Mouse (Mus musculus) lung, adult 2 months (tissue): ENCODE measurements around the gene Atp6ap2. TPM values are rescaled to one million over a fixed set of nuclear protein-coding genes. Genes with fewer than 3 reads are reported as not detected.
"Not testable (repeated sequence)": the region's sequence is repeated elsewhere in the genome, so short reads cannot be mapped to it uniquely, and the experiment has no call there.

Experiments
- DNase-seq: peaks from one replicate; pipeline ENCODE4 v3.0.0; 2022
- H3K4me1 ChIP-seq: fragments of 200-500 bp; 2 replicates; pipeline ENCODE4 v1.6.1; 2011; ENCODE audit warnings: low read length; ENCODE audit not compliant: control insufficient read depth, insufficient read depth
- H3K4me3 ChIP-seq: fragments of 200-500 bp; replicated peaks from 2 replicates; pipeline ENCODE3; 2011; ENCODE audit warnings: low read depth, mild to moderate bottlenecking, control low read depth, low read length; ENCODE audit errors: extremely low read depth
- CTCF ChIP-seq: fragments of 200-500 bp; IDR thresholded peaks from 2 replicates; pipeline ENCODE4 v1.5.1; 2011; ENCODE audit warnings: mild to moderate bottlenecking, low read length, control low read depth; ENCODE audit not compliant: insufficient read depth
- POLR2A ChIP-seq: fragments of 200-500 bp; IDR thresholded peaks from 2 replicates; pipeline ENCODE4 v1.6.1; 2011; ENCODE audit warnings: low read depth, mild to moderate bottlenecking, control low read depth, low read length, borderline replicate concordance; ENCODE audit errors: extremely low read depth
- WGBS: fragments of 180-500 bp; shearing (Covaris S2); methylation state at CpG from one replicate; pipeline ENCODE4 v1.1.7; 2018; 5-methylcytosine and 5-hydroxymethylcytosine counted together
- polyA plus RNA-seq: library from polyadenylated mRNA; depleted of rRNA; stranded (reverse); fragments of >200 nt; gene quantifications from 2 replicates; pipeline ENCODE4 v1.2.3, GENCODE M21; 2012; rRNA removed

The Atp6ap2 gene
- polyA plus RNA-seq, 1 experiment: 21.5 TPM

DNA sequence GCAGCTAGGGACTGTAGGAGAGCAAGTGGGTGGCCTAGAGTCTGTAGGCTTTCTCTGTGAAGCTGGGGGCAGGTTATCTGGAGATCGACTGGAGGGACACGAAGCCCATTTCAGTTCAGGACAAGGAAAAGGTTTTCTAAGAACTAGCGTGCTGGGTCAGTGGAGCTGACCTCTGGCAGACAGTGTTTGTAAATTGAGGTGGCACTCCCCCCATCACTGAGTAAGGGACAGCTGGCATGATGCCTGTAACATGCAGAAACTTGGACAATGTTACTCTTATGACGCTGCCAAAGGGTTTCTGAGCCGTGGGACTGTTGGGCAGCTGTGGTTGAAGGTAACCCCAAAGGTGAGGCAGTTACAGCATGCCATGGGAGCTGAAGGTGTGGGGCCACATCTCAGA is 4.4 kb downstream of the Atp6ap2 start:
- no peak overlapping the region for H3K4me3 ChIP-seq
- peak; percentile 3 for DNase-seq
- 57% methylated on average over 5 of the region's 5 CpGs for WGBS
- H3K4me1 ChIP-seq: 0 out of 2 replicates have a peak, but pooled peaks cover 3% of the 10 kb centered on the region
- TF ChIP-seq CTCF: no peak
- TF ChIP-seq POLR2A: no peak

DNA sequence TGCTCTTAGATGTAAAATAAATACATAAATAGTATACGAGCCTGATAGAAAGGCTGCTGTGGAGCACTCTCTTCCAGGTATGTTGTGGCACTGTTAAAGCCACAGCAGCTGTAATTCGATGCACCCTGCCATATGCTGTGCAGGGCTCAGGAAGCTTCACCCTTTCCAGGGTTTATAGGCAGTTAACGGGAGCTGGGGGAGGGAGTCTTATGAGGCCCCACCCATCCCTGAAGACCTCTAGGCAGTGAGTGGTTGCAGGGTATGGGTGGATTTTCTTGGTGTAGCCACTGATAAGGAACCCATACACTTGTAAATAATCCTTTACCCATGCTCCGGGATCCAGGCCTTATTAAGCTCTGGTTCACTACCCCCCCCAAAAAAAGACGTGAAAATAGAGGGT is 6.2 kb downstream of the Atp6ap2 start:
- WGBS: 78% methylated on average over 5 of the region's 5 CpGs
- H3K4me3 ChIP-seq: no peak overlapping the region
- no peak for DNase-seq
- no peak for TF ChIP-seq CTCF
- 0 out of 2 replicates have a peak, but pooled peaks cover 3% of the 10 kb centered on the region for H3K4me1 ChIP-seq

DNA sequence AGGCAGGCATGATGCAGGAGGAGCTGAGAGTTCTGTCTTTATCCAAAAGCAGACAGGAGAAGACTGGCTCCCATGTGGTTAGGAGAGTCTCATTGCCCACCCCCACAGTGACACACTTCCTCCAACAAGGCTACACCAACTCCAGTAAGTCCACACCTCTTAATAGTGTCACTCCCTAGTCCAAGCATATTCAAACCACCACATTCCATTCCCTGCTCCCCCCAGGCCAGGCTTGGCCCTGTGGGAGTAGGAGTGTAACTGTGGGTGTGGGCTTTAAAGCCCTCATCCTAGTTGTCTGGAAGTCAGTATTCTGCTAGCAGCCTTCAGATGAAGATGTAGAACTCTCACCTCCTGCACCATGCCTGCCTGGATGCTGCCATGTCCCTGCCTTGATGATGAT is 22.9 kb downstream of the Atp6ap2 start:
- not testable (repeated sequence) for DNase-seq, H3K4me1 ChIP-seq

DNA sequence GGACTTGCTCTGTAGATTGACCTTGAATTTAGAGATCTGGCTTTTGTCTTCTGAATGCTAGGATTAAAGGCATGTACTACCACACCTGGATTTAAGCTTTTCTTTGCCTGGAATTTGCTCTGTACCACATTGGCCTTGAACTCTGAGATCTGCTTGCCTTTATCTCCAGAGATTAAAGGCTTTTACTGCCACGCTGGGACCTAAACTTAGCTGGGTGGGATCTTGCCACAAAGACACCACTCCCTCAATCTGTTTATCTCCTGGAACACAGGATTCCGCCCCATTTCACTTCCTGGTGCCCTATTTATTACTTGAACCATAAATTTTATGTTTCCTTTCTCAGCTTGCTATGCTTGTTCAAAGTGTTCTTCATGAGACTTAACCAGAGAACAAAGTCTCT is 23.6 kb downstream of the Atp6ap2 start:
- no peak for TF ChIP-seq CTCF
- TF ChIP-seq POLR2A: no peak
- WGBS: 50% methylated on average over 2 of the region's 2 CpGs
- H3K4me1 ChIP-seq: no peaks in the 10 kb centered on the region; the same call in 1 of the 2 replicates
- no peak overlapping the region for H3K4me3 ChIP-seq
- no peak for DNase-seq

More for the DNA sequence above, 22.9 kb downstream of the Atp6ap2 start:
- H3K4me3 ChIP-seq: not testable (repeated sequence)

DNA sequence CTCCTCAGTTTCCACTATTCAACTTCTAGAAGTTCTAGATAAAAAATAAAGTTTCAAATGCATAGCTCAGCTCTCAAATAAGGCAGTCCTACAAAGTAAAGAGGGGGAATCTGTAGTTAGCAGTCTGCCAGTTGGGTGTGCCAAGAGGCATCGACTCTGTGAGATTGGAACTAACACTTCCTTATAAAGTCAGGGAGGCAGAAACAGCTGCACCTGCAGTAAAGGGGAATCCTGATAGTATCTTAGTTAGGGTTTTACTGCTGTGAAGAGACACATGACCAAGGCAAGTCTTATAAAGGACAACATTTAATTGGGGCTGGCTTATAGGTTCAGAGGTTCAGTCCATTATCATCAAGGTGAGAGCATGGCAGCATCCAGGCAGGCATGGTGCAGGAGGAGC is 24.8 kb downstream of the Atp6ap2 start:
- 74% methylated on average over 1 of the region's 1 CpGs for WGBS
- not testable (repeated sequence) for DNase-seq, H3K4me3 ChIP-seq, H3K4me1 ChIP-seq

DNA sequence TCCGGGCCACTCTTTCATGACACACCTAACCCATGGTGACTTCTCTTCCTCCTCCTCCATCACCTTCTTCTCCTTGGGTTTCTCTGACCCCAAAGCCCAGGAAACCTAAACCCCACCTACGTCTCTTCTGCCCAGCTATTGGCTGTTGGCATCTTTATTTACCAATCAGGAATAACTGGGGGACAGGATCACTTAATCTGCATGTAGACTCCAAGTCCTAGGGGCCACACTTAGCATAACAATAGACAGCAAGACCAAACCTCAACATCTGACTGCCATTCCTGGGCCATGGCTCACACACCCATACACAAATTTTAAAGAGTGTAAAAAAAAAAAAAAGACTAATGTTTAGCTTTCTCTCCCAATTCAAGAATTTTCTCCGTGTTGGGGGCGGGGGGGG is 37.5 kb downstream of the Atp6ap2 start:
- no peak for TF ChIP-seq POLR2A
- no peak for TF ChIP-seq CTCF
- WGBS: 76% methylated on average over 4 of the region's 4 CpGs
- DNase-seq: no peak

DNA sequence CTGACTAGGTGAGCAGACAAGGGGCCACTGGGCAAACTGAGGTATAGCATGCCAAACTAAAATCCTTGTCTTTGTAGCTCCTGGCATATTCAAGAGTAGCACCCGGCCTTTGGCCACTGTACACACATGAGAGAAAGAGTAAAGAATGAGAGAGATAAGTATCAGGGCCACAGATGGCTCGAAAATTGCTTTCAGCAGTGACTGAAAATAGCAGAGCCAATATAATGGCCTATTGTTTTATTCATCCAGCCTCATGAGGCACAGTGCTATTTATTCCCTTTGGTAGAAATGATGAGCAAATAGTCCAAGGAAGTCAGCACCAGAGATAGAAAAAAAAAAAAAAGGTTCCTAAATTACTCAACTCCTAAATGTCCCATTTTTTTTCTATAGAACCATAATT is 57.4 kb downstream of the Atp6ap2 start:
- Histone ChIP-seq H3K4me3 (no peak overlapping the region), H3K4me1 (no peaks in the 10 kb centered on the region)
- whole genome bisulfite sequencing: 42% methylated on average over 2 of the region's 2 CpGs
- DNase-seq: no peak
- no peak for TF ChIP-seq POLR2A
- no peak for TF ChIP-seq CTCF

More for the DNA sequence above, 37.5 kb downstream of the Atp6ap2 start:
- H3K4me3 ChIP-seq: no peak overlapping the region
- H3K4me1 ChIP-seq: no peaks in the 10 kb centered on the region

DNA sequence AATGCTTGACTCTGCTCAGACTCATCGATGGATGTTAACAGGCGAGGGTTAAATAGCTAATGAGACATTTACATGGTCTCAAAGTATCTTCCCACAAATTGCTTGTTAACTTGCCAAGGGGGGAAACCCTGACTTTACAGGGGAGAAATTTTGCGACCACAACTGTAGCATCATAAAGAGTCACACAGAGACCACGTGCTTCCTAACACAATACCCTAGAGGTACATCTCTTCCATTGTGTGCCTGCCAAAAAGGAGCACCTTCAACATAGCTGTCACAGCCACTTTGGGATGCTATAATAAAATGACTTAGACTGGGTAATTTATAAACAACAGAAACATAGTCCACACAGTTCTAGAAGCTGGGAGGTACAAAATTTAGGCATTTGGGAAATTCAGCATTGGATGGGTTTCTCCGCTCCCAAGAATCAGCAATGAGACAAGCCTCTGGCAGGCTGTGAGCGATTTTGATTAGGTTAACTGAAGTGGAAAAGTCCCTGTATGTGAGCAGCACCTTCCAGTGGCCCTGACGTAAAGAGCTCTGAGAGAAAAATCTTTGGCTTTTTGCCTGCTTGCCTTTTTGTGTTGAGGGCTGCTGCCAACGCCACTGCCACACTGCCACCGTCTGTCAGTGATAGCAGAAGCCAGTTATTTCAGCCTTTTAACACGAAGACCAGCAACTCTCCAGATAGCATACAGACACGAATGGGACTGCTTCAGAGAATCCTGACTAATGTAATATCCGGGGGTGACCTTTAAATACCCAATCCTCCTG is 58.1 kb downstream of the Atp6ap2 start:
- Histone ChIP-seq H3K4me1 (no peaks in the 10 kb centered on the region), H3K4me3 (no peak overlapping the region)
- TF ChIP-seq POLR2A (no peak), CTCF (no peak)
- 58% methylated on average over 12 of the region's 12 CpGs for WGBS
- no peak for DNase-seq

DNA sequence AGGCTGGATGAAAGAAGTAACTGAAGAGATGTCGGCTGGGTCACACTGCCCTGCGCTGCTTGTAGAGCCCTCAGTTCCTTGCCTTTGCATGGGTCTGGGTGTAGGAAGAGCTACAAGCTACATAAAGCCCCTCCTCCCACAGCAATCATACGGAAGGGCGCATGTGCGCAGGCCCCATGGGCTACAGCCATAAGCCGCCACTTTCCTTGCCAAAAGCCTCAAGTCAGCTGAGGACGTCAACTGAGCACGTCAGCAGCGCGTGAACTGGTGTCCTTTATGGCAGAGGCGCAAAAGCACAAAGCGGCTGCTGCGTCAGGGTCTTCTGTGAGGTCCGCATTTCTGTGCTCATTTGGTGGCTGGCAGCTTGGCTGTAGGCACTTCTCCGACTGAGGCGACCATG is 64.3 kb downstream of the Atp6ap2 start:
- Histone ChIP-seq H3K4me1 (no peaks in the 10 kb centered on the region), H3K4me3 (no peak overlapping the region)
- TF ChIP-seq CTCF (no peak), POLR2A (no peak)
- DNase-seq: no peak
- 87% methylated on average over 16 of the region's 16 CpGs for WGBS

DNA sequence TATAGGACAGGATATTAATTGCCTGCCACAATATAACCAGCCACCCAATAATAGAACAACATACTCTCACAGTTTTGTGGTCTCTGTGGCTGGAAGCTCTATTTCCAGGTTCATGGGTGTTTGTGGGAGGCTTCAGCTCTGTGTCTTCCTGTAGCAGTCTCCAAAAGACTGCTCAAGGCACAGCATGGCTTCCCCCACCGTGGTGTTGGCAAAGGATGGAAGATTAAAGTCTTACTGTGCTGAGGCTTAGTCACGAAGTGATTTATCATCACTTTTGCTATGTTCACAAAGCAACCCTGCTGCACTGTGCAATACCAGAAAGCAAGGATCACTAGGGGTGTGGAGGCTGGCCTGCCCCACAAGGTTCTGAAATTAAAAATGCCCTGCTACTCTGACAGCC is 66.3 kb downstream of the Atp6ap2 start:
- Histone ChIP-seq H3K4me1 (no peaks in the 10 kb centered on the region), H3K4me3 (no peak overlapping the region)
- DNase-seq: no peak
- 62% methylated on average over 2 of the region's 2 CpGs for WGBS
- TF ChIP-seq CTCF: no peak
- TF ChIP-seq POLR2A: no peak

Other genes with a start within 250 kb of the Atp6ap2 start
- 11.7 and 15.0 TPM in 2 replicates for gene 1810030O07Rik, start 85.9 kb downstream of the Atp6ap2 start, polyA plus RNA-seq
- gene Med14, start 174.3 kb downstream of the Atp6ap2 start, polyA plus RNA-seq: 10.4 and 12.4 TPM in 2 replicates